Mouse (Mus musculus): ENCODE measurements around the gene Cdc42ep3. TPM values are rescaled to one million over a fixed set of nuclear protein-coding genes. Genes with fewer than 3 reads are reported as not detected.

Cdc42ep3 gene
- 58.9 and 60.1 TPM in 2 replicates for polyA plus RNA-seq (2015; fragmentation: Nextera tagmentation; extraction: Ambion mirVana)

- Histone ChIP-seq H3K36me3 (no peaks in the 10 kb centered on the region), H3K4me2 (peak within 1 kb of the TSS; percentile 100), H3K4me3 (replicated peaks) (peak within 1 kb of the TSS; percentile 65), H3K9me3 (no peaks in the 10 kb centered on the region), H3K4me1 (peaks cover 3% of the 10 kb centered on the region; the same call in 1 of the 2 replicates), H3K9ac (peak within 1 kb of the TSS; percentile 55), H3K27me3 (replicated peaks) (no peaks in the 10 kb centered on the region), H3K27ac (peak within 1 kb of the TSS; percentile 87)
- peak; percentile 87 for ATAC-seq (ENCODE audit: insufficient read depth, low FRiP score, low read depth)
- under 1% methylated on average over 62 of the region's 74 CpGs for WGBS
Observed at GRCm38 (mm10) chr17:79354444-79355270, at the start of gene Cdc42ep3. Gene Cdc42ep3 (minus strand): TSS chr17:79355091.

DNA sequence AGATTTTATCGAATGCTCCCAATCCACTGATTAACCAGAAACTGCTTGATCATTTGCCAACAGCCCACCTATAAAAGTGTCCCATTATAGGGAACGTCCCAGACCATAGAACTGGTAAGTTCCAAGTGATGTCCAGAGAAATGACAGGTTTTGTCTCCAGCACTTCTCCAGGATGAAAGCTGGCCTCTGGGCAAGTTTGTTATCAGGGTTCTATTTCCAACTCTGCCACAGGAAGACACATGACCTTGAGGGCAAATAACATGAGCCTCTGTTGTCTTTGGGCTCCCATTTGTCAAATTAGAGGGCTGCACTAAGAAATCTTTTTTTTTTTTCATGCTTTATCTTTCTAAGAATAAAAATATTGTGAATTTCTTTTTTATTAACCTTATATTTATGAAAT is 45.5 kb upstream of the Cdc42ep3 start:
- Histone ChIP-seq H3K4me1 (no peaks in the 10 kb centered on the region), H3K27ac (no peak overlapping the region), H3K4me2 (no peak overlapping the region), H3K36me3 (no peaks in the 10 kb centered on the region), H3K4me3 (replicated peaks) (no peak overlapping the region), H3K9ac (no peak overlapping the region), H3K27me3 (replicated peaks) (no peaks in the 10 kb centered on the region), H3K9me3 (no peaks in the 10 kb centered on the region)
- no peak for ATAC-seq (ENCODE audit: insufficient read depth, low FRiP score, low read depth)
- 72% methylated on average over 2 of the region's 2 CpGs for WGBS

DNA sequence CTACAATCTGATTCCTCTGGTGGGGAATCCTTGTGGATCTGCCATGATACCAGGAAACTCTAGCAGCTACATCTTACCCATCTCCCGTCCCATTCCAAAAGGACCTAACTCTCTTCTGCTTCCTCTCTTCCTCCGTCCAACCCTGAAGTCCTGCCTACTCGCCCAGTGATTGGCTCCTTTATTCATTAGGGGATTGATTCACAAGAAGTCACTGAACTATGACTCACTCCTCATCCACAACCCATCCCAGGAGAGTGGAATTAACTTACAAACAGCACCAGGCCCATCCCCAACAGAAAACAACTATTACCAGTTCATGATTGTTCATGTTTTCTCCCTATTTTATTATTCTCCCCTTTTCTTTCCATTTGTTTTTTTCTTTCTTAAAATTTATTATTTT is 43.5 kb upstream of the Cdc42ep3 start:
- H3K4me3 ChIP-seq (replicated peaks): no peak overlapping the region
- no peak overlapping the region for H3K27ac ChIP-seq
- no peaks in the 10 kb centered on the region for H3K9me3 ChIP-seq
- WGBS: 73% methylated on average over 3 of the region's 3 CpGs
- no peaks in the 10 kb centered on the region for H3K27me3 ChIP-seq (replicated peaks)
- H3K4me2 ChIP-seq: no peak overlapping the region
- ATAC-seq (ENCODE audit: insufficient read depth, low FRiP score, low read depth): no peak
- no peak overlapping the region for H3K9ac ChIP-seq
- H3K4me1 ChIP-seq: no peaks in the 10 kb centered on the region
- no peaks in the 10 kb centered on the region for H3K36me3 ChIP-seq

GRCm38 (mm10) chr17:79394799-79395198 is 39.9 kb upstream of the Cdc42ep3 start:
- Histone ChIP-seq H3K27ac (peak overlapping the region; percentile 69), H3K4me1 (no peaks in the 10 kb centered on the region), H3K4me3 (replicated peaks) (no peak overlapping the region), H3K9me3 (no peaks in the 10 kb centered on the region), H3K27me3 (replicated peaks) (no peaks in the 10 kb centered on the region), H3K4me2 (no peak overlapping the region), H3K36me3 (no peaks in the 10 kb centered on the region), H3K9ac (no peak overlapping the region)
- ATAC-seq (ENCODE audit: insufficient read depth, low FRiP score, low read depth): peak; percentile 79
- WGBS: 58% methylated on average over 5 of the region's 5 CpGs

DNA sequence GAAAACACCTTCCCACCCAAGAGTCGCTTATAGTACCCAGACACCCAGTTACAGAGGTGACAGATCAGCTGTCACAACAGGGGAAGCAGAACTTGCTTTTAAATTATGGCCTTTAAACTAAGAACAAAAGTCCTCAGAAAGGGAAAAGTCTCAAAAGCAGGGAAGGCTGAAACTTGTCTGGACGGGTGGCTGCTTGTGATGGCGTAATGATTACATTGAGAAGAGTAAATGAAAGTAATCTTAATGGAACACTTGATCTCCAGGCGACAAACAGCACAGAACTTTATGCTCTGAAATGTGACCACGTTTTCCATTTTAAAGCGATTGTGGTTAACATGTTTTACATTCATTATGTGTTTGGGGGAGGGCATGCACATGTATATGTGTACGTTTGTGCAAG is 39.0 kb upstream of the Cdc42ep3 start:
- no peaks in the 10 kb centered on the region for H3K9me3 ChIP-seq
- no peak overlapping the region; the same call in 1 of the 2 replicates for H3K4me2 ChIP-seq
- no peak overlapping the region for H3K4me3 ChIP-seq (replicated peaks)
- no peaks in the 10 kb centered on the region for H3K27me3 ChIP-seq (replicated peaks)
- no peaks in the 10 kb centered on the region for H3K36me3 ChIP-seq
- peak overlapping the region; percentile 69 for H3K27ac ChIP-seq
- WGBS: 63% methylated on average over 7 of the region's 7 CpGs
- no peak overlapping the region for H3K9ac ChIP-seq
- no peaks in the 10 kb centered on the region for H3K4me1 ChIP-seq
- no peak for ATAC-seq (ENCODE audit: insufficient read depth, low FRiP score, low read depth)

DNA sequence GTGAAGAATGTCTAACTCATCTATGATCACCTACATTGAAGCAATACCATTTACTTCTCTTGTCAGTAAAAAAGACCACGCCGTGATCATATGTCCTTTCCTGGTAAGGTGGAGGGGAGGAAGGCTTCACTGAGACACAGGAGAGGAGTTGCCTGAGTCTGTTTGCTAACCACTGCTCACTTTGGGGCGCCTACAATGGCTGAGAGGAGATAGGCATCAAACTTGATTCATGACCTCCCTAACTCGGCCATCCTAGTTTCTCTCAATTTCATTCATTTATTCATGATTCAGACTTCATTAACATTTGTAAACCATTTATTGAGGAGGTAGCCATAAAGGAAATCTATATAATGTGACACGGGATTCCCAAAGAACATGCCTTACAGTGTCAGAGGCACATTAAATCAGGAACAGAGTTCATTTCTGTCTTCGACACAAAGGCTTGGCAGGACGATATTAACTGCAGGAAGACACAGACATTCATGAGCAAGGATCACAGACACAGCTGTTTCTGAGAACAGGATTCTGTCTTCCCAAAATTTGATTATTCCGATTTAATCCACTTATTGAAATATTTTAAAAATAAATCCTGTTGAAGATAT is 32.7 kb upstream of the Cdc42ep3 start:
- no peak overlapping the region for H3K4me2 ChIP-seq
- 74% methylated on average over 8 of the region's 8 CpGs for WGBS
- H3K27ac ChIP-seq: no peak overlapping the region
- H3K36me3 ChIP-seq: no peaks in the 10 kb centered on the region
- H3K4me3 ChIP-seq (replicated peaks): no peak overlapping the region
- ATAC-seq (ENCODE audit: insufficient read depth, low FRiP score, low read depth): no peak
- no peak overlapping the region for H3K9ac ChIP-seq
- H3K27me3 ChIP-seq (replicated peaks): no peaks in the 10 kb centered on the region
- H3K9me3 ChIP-seq: no peaks in the 10 kb centered on the region
- H3K4me1 ChIP-seq: no peaks in the 10 kb centered on the region

DNA sequence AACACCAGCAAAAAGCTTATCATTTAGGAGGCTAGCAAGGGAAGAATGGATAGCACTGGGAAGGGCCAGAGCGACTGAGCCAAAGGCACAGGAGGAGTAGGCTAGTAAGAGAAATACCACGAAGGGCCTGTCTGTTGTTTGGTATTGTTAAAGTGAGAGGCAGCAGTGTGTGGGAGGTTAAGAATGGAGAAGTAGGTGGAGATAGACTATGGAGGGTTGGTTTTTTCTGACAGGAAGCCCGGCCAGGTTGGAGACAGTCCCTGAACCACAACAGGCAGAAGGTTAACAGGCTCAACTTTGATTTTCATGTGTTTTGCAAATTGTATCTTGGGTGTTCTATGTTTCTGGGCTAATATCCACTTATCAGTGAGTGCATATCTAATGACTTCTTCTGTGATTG is 26.6 kb upstream of the Cdc42ep3 start:
- 68% methylated on average over 3 of the region's 3 CpGs for WGBS
- no peak overlapping the region for H3K4me2 ChIP-seq
- no peak overlapping the region for H3K4me3 ChIP-seq (replicated peaks)

DNA sequence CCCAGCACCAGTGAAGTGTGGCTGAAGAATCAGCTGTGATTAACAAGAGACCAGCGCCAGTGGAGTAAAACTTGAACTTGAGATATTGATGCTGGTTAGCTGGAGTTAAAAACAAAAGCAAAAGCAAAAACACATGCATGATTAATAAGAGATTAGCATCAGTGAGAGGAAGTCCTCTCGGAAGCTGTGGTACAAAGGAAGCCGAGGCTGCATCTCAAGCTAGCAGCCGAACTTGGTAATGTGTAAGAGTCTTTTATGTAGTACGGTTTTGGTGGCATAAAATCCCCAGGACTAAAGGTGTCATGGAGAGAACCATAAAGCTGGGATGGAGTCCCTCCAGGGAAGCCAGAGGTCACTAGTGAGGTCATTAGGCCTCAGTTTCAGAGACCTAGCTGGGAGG is 24.3 kb upstream of the Cdc42ep3 start:
- Histone ChIP-seq H3K4me3 (replicated peaks) (no peak overlapping the region), H3K36me3 (no peaks in the 10 kb centered on the region), H3K4me1 (no peaks in the 10 kb centered on the region), H3K27me3 (replicated peaks) (no peaks in the 10 kb centered on the region), H3K27ac (no peak overlapping the region), H3K9me3 (no peaks in the 10 kb centered on the region), H3K4me2 (no peak overlapping the region), H3K9ac (no peak overlapping the region)
- WGBS: 60% methylated on average over 5 of the region's 5 CpGs
- ATAC-seq (ENCODE audit: insufficient read depth, low FRiP score, low read depth): no peak

More for the DNA sequence above, 26.6 kb upstream of the Cdc42ep3 start:
- H3K9ac ChIP-seq: no peak overlapping the region
- no peaks in the 10 kb centered on the region for H3K4me1 ChIP-seq
- H3K27ac ChIP-seq: no peak overlapping the region
- no peaks in the 10 kb centered on the region for H3K27me3 ChIP-seq (replicated peaks)
- no peak for ATAC-seq (ENCODE audit: insufficient read depth, low FRiP score, low read depth)
- H3K9me3 ChIP-seq: no peaks in the 10 kb centered on the region
- H3K36me3 ChIP-seq: no peaks in the 10 kb centered on the region

GRCm38 (mm10) chr17:79376434-79377210 is 21.7 kb upstream of the Cdc42ep3 start:
- Histone ChIP-seq H3K27me3 (replicated peaks) (no peaks in the 10 kb centered on the region), H3K36me3 (no peaks in the 10 kb centered on the region), H3K27ac (no peak overlapping the region), H3K4me3 (replicated peaks) (no peak overlapping the region), H3K4me1 (no peaks in the 10 kb centered on the region), H3K4me2 (no peak overlapping the region), H3K9ac (no peak overlapping the region), H3K9me3 (no peaks in the 10 kb centered on the region)
- 68% methylated on average over 6 of the region's 6 CpGs for WGBS
- ATAC-seq (ENCODE audit: insufficient read depth, low FRiP score, low read depth): no peak

GRCm38 (mm10) chr17:79372973-79373372 is 18.1 kb upstream of the Cdc42ep3 start:
- WGBS: 44% methylated on average over 5 of the region's 5 CpGs
- no peak for ATAC-seq (ENCODE audit: insufficient read depth, low FRiP score, low read depth)
- Histone ChIP-seq H3K4me2 (no peak overlapping the region), H3K27me3 (replicated peaks) (no peaks in the 10 kb centered on the region), H3K4me3 (replicated peaks) (no peak overlapping the region), H3K36me3 (no peaks in the 10 kb centered on the region), H3K9ac (no peak overlapping the region), H3K27ac (no peak overlapping the region), H3K9me3 (no peaks in the 10 kb centered on the region), H3K4me1 (no peaks in the 10 kb centered on the region)

DNA sequence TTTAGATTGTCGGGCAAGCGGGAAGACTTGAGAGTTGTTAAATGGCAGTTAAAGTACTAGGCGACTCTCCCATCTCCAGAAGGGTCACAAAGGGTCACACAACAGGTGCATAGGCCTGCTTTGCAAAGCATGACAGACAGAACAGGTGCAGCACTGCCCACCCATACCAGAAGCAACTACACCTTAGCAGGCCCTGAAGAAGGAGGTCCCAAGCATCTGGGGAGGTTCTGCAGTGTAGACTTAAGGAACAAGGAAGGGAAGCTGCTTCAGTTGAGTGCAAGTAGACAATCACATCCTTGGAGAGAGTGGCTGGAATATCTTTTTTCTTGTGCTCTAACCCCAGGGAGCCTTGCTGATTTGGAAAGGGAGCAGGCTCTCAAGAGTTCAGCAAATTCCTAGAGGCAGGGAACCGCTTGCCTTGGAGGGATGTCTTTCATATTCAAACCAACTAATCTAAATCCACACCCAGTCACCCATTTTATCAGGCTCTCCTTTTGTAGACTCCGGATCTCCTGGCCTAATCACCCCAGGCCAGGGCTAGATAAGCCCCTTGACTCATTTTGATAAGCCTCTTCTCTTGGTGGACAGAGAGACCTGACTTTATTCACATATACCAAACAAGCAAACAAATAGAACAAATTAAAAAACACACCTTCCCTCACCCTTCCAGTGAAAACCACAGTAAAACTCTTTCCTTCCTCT is 10.0 kb upstream of the Cdc42ep3 start:
- Histone ChIP-seq H3K27me3 (replicated peaks) (no peaks in the 10 kb centered on the region), H3K36me3 (no peaks in the 10 kb centered on the region), H3K4me2 (no peak overlapping the region), H3K9ac (no peak overlapping the region), H3K4me1 (no peaks in the 10 kb centered on the region), H3K4me3 (replicated peaks) (no peak overlapping the region), H3K9me3 (no peaks in the 10 kb centered on the region), H3K27ac (no peak overlapping the region)
- ATAC-seq (ENCODE audit: insufficient read depth, low FRiP score, low read depth): peak; percentile 84
- WGBS: 43% methylated on average over 5 of the region's 5 CpGs
